Mouse (Mus musculus): ENCODE data around the gene Ryr2. TPM values are rescaled to one million over a fixed set of nuclear protein-coding genes. Genes with fewer than 3 reads are reported as not detected.

Ryr2 gene
- polyA plus RNA-seq, 2 experiments = 0.16 to 0.19 TPM

- Histone ChIP-seq H3K9me3 (ENCODE audit: control insufficient read depth, low read length) (no peaks in the 10 kb centered on the region), H3K27me3 (ENCODE audit: control insufficient read depth, insufficient read depth, low read length) (no peaks in the 10 kb centered on the region), H3K4me1 (replicated peaks; ENCODE audit: control insufficient read depth in 2 of 2, insufficient read depth in 2 of 2, low read length in 1 of 2) (no peaks in the 10 kb centered on the region), H3K36me3 (replicated peaks; ENCODE audit: control insufficient read depth, insufficient read depth, low read depth) (no peaks in the 10 kb centered on the region), H3K27ac (no peak overlapping the region), H3K4me3 (ENCODE audit: insufficient read depth in 1 of 2, low read depth in 2 of 2, low read length in 2 of 2) (no peak overlapping the region), H3K4me2 (ENCODE audit: low read depth) (no peak overlapping the region), H3K9ac (replicated peaks) (no peak overlapping the region)
- WGBS (ENCODE audit: insufficient replicate concordance) = 69% methylated on average over 3 of the region's 3 CpGs
- ATAC-seq (ENCODE audit: insufficient read depth) (no peak), DNase-seq (ENCODE audit: low read depth in 3 of 3, low spot score in 3 of 3) (no peak)
- TF ChIP-seq EP300 (IDR thresholded peaks at IDR 0.05; ENCODE audit: low read depth) (no peak), CTCF (IDR thresholded peaks at IDR 0.05; ENCODE audit: low read depth) (no peak)
Measured at GRCm38 (mm10) chr13:12053910-12054309, 52.8 kb downstream of the Ryr2 start.

- Histone ChIP-seq H3K9me3 (ENCODE audit: control insufficient read depth, low read length) (no peaks in the 10 kb centered on the region), H3K4me1 (replicated peaks; ENCODE audit: control insufficient read depth in 2 of 2, insufficient read depth in 2 of 2, low read length in 1 of 2) (no peaks in the 10 kb centered on the region), H3K27ac (no peak overlapping the region), H3K4me2 (ENCODE audit: low read depth) (no peak overlapping the region), H3K36me3 (replicated peaks; ENCODE audit: control insufficient read depth, insufficient read depth, low read depth) (no peaks in the 10 kb centered on the region), H3K27me3 (ENCODE audit: control insufficient read depth, insufficient read depth, low read length) (no peaks in the 10 kb centered on the region), H3K9ac (replicated peaks) (no peak overlapping the region), H3K4me3 (ENCODE audit: insufficient read depth in 1 of 2, low read depth in 2 of 2, low read length in 2 of 2) (no peak overlapping the region)
- TF ChIP-seq CTCF (IDR thresholded peaks at IDR 0.05; ENCODE audit: low read depth) (no peak), EP300 (IDR thresholded peaks at IDR 0.05; ENCODE audit: low read depth) (no peak)
- WGBS (ENCODE audit: insufficient replicate concordance) = 55% methylated on average over 1 of the region's 1 CpGs
- DNase-seq (ENCODE audit: low read depth in 3 of 3, low spot score in 3 of 3) (no peak), ATAC-seq (ENCODE audit: insufficient read depth) (no peak)
Measured at GRCm38 (mm10) chr13:12050809-12051208, 55.9 kb downstream of the Ryr2 start.

DNA sequence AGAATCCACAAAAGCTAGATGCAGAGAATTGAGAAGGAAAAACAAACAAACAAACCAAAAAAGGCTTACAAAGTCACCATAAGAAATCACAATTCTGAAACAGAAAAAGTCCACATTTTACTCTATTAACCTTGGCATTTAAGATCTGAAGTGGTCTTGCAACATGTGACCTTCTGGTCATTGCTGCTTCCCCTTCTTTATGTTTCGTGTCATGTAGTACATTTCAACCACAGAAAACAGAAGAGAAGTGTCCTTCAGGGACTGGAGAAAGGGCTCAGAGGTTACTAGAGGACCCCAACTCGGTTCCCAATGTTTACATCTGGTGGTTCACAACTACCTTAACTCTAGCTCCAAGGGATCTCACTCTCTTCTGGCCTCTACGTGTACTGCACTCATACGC is 59.7 kb downstream of the Ryr2 start:
- H3K9me3 ChIP-seq (ENCODE audit: control insufficient read depth, low read length) = no peaks in the 10 kb centered on the region
- no peaks in the 10 kb centered on the region for H3K27me3 ChIP-seq (ENCODE audit: control insufficient read depth, insufficient read depth, low read length)
- TF ChIP-seq CTCF (IDR thresholded peaks at IDR 0.05; ENCODE audit: low read depth) (no peak), EP300 (IDR thresholded peaks at IDR 0.05; ENCODE audit: low read depth) (no peak)
- H3K9ac ChIP-seq (replicated peaks) = no peak overlapping the region
- no peak overlapping the region for H3K4me2 ChIP-seq (ENCODE audit: low read depth)
- DNase-seq (ENCODE audit: low read depth in 3 of 3, low spot score in 3 of 3) (no peak), ATAC-seq (ENCODE audit: insufficient read depth) (no peak)
- 54% methylated on average over 4 of the region's 4 CpGs for WGBS (ENCODE audit: insufficient replicate concordance)
- H3K4me1 ChIP-seq (replicated peaks; ENCODE audit: control insufficient read depth in 2 of 2, insufficient read depth in 2 of 2, low read length in 1 of 2) = no peaks in the 10 kb centered on the region
- H3K36me3 ChIP-seq (replicated peaks; ENCODE audit: control insufficient read depth, insufficient read depth, low read depth) = no peaks in the 10 kb centered on the region
- H3K4me3 ChIP-seq (ENCODE audit: insufficient read depth in 1 of 2, low read depth in 2 of 2, low read length in 2 of 2) = no peak overlapping the region
- H3K27ac ChIP-seq = no peak overlapping the region

DNA sequence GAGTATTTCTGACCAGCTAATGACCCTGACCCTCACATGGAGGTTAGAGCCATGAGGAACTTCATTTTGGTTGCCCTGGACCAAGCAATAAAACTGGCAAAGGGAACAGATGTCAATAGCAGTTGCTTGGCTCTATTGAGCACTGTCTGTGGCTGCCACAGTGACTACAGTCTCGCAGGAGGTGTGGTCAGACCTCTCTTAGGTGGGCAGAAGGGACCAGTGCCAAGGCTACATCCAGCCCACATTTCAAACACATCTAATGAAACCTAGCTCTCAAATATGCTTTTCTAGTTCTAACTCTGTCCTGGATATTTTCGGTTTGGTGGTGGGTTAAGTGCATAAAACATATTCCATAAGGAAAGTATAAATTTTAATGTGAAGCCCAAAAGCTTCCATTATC is 62.0 kb downstream of the Ryr2 start:
- H3K4me3 ChIP-seq (ENCODE audit: insufficient read depth in 1 of 2, low read depth in 2 of 2, low read length in 2 of 2) = no peak overlapping the region
- H3K9me3 ChIP-seq (ENCODE audit: control insufficient read depth, low read length) = no peaks in the 10 kb centered on the region
- TF ChIP-seq EP300 (IDR thresholded peaks at IDR 0.05; ENCODE audit: low read depth) = no peak
- no peak for TF ChIP-seq CTCF (IDR thresholded peaks at IDR 0.05; ENCODE audit: low read depth)
- no peak for DNase-seq (ENCODE audit: low read depth in 3 of 3, low spot score in 3 of 3)
- no peak overlapping the region for H3K9ac ChIP-seq (replicated peaks)
- no peaks in the 10 kb centered on the region for H3K27me3 ChIP-seq (ENCODE audit: control insufficient read depth, insufficient read depth, low read length)
- H3K27ac ChIP-seq = no peak overlapping the region
- H3K4me2 ChIP-seq (ENCODE audit: low read depth) = no peak overlapping the region
- ATAC-seq (ENCODE audit: insufficient read depth) = no peak
- H3K4me1 ChIP-seq (replicated peaks; ENCODE audit: control insufficient read depth in 2 of 2, insufficient read depth in 2 of 2, low read length in 1 of 2) = no peaks in the 10 kb centered on the region
- H3K36me3 ChIP-seq (replicated peaks; ENCODE audit: control insufficient read depth, insufficient read depth, low read depth) = no peaks in the 10 kb centered on the region
- 52% methylated on average over 2 of the region's 2 CpGs for WGBS (ENCODE audit: insufficient replicate concordance)

DNA sequence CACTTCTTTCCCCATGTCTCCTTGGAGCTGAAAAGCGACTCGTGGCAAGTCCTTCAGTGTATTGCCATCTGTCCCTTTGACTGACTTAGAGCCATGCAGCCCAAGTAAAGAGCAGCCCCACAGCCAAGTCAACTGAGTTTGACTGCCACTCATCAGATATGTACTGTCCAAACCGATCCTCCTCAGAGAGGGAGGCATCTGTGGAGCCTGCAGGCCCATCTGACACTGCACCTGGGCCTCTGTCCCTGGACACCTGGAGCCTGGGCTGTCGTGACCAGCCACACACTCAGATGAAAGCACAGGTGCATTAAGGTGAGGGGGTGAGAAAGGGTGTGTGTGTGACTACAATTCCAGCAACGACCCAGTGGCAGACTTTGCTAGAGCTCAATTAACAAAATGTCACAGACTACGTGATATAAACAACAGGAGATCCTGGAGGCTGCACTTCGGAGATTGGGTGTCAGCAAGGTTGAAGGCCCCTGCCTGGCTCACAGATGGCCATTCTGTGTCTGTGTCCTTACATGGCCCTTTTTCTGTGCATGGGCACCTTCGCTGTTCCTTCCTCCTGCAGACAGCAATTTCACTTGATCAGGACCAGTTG is 63.8 kb downstream of the Ryr2 start:
- Histone ChIP-seq H3K9me3 (ENCODE audit: control insufficient read depth, low read length) (no peaks in the 10 kb centered on the region), H3K27ac (no peak overlapping the region), H3K27me3 (ENCODE audit: control insufficient read depth, insufficient read depth, low read length) (no peaks in the 10 kb centered on the region), H3K4me2 (ENCODE audit: low read depth) (no peak overlapping the region), H3K9ac (replicated peaks) (no peak overlapping the region), H3K4me3 (ENCODE audit: insufficient read depth in 1 of 2, low read depth in 2 of 2, low read length in 2 of 2) (no peak overlapping the region), H3K36me3 (replicated peaks; ENCODE audit: control insufficient read depth, insufficient read depth, low read depth) (no peaks in the 10 kb centered on the region), H3K4me1 (replicated peaks; ENCODE audit: control insufficient read depth in 2 of 2, insufficient read depth in 2 of 2, low read length in 1 of 2) (no peaks in the 10 kb centered on the region)
- no peak for TF ChIP-seq EP300 (IDR thresholded peaks at IDR 0.05; ENCODE audit: low read depth)
- 55% methylated on average over 8 of the region's 8 CpGs for whole genome bisulfite sequencing (ENCODE audit: insufficient replicate concordance)
- DNase-seq (ENCODE audit: low read depth in 3 of 3, low spot score in 3 of 3) (no peak), ATAC-seq (ENCODE audit: insufficient read depth) (no peak)

Measured in liver, embryonic 14.5 days (tissue).